Mouse (Mus musculus) neural tube, embryonic 13.5 days (tissue): ENCODE results near the gene Panx3. TPM values are rescaled to one million over a fixed set of nuclear protein-coding genes. Genes with fewer than 3 reads are reported as not detected.

ENCODE experiments used
- ATAC-seq: fragments of 200-750 bp; cut with Nextera tagmentation; 2 replicates; pipeline ENCODE4 v1.8.0; 2017; ENCODE audit warnings: low read depth, mild to moderate bottlenecking, moderate TSS enrichment, moderate library complexity
- H3K27ac ChIP-seq: fragments of 300-500 bp; sonication (generic); replicated peaks from 2 replicates; pipeline ENCODE4 v1.5.1; 2015; ENCODE audit warnings: moderate library complexity, mild to moderate bottlenecking, inconsistent platforms
- H3K27me3 ChIP-seq: fragments of 300-500 bp; sonication (generic); 2 replicates; pipeline ENCODE4 v1.6.1; 2015; ENCODE audit warnings: mild to moderate bottlenecking, inconsistent platforms
- H3K36me3 ChIP-seq: fragments of 300-500 bp; sonication (generic); 2 replicates; pipeline ENCODE4 v1.6.1; 2015; ENCODE audit warnings: mild to moderate bottlenecking, inconsistent platforms
- H3K4me1 ChIP-seq: fragments of 300-500 bp; sonication (generic); replicated peaks from 2 replicates; pipeline ENCODE4 v1.6.1; 2015; ENCODE audit warnings: inconsistent platforms
- H3K4me2 ChIP-seq: fragments of 300-500 bp; sonication (generic); 2 replicates; pipeline ENCODE4 v1.6.1; 2015; ENCODE audit warnings: inconsistent platforms, mild to moderate bottlenecking, moderate library complexity
- H3K4me3 ChIP-seq: fragments of 300-500 bp; sonication (generic); 2 replicates; pipeline ENCODE4 v1.5.1; 2015; ENCODE audit warnings: mild to moderate bottlenecking, inconsistent platforms
- H3K9ac ChIP-seq: fragments of 300-500 bp; sonication (generic); 2 replicates; pipeline ENCODE4 v1.6.1; 2015; ENCODE audit warnings: moderate library complexity, mild to moderate bottlenecking, inconsistent platforms
- H3K9me3 ChIP-seq: fragments of 300-500 bp; sonication (generic); 2 replicates; pipeline ENCODE4 v1.6.1; 2016; ENCODE audit warnings: inconsistent platforms
- WGBS: fragments of 180-500 bp; shearing (Covaris S2); methylation state at CpG from one replicate; pipeline ENCODE4 v1.1.7; 2015; 5-methylcytosine and 5-hydroxymethylcytosine counted together
- polyA plus RNA-seq: library from polyadenylated mRNA; unstranded; fragments of >200 nt; fragmentation: Nextera tagmentation; extraction: Ambion mirVana; gene quantifications from 2 replicates; pipeline ENCODE4 v1.2.1, GENCODE M21; 2015

Panx3 gene
- polyA plus RNA-seq, 1 experiment from 2014 or later: not detected

DNA sequence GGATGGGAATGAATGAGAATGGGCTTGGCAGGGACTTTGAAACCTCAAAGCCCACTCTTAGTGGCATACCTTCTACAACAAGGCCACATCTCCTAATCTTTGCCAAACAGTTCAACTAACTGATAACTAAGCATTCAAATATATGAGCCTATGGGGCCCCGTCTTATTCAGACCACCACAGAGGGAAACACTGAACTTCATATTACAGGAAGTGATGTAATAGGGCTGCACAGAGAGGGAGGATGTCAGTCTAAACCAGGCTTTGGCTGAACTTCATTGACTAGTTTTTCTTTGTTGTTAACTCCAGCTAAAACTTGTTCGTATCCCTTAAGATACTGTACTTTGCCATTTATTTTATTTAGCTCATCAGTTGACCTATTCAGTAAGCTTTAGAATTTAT, 39.1 kb downstream of the Panx3 start:
- Histone ChIP-seq H3K4me3 (no peak overlapping the region), H3K27ac (no peak overlapping the region), H3K9me3 (no peaks in the 10 kb centered on the region), H3K4me1 (peaks cover 28% of the 10 kb centered on the region), H3K27me3 (no peaks in the 10 kb centered on the region), H3K36me3 (no peaks in the 10 kb centered on the region), H3K4me2 (no peak overlapping the region), H3K9ac (no peak overlapping the region)
- ATAC-seq: no peak
- 91% methylated on average over 2 of the region's 2 CpGs for WGBS

DNA sequence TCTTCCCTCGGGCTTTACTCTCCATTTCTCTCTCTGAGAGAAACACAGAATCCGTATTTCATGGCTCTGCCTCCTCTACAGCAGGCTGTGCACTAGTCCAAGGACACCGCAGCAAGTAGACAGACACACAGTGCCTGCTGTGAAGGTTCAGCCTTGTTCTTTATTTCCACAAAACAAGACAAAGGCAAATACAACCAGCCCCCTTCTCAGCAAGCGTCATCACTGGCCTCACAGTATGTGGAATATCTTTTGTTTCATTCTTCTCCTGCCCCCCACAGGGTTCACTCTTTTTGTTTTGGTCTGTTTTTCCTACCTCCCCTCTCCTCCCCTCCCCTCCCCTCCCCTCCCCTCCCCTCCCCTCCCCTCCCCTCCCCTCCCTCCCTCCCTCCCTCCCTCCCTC, 40.5 kb downstream of the Panx3 start:
- Histone ChIP-seq H3K36me3 (no peaks in the 10 kb centered on the region), H3K4me3 (no peak overlapping the region), H3K27ac (no peak overlapping the region), H3K4me2 (no peak overlapping the region), H3K4me1 (peaks cover 40% of the 10 kb centered on the region), H3K27me3 (no peaks in the 10 kb centered on the region), H3K9me3 (no peaks in the 10 kb centered on the region), H3K9ac (no peak overlapping the region)
- 34% methylated on average over 4 of the region's 4 CpGs for WGBS
- ATAC-seq: no peak

DNA sequence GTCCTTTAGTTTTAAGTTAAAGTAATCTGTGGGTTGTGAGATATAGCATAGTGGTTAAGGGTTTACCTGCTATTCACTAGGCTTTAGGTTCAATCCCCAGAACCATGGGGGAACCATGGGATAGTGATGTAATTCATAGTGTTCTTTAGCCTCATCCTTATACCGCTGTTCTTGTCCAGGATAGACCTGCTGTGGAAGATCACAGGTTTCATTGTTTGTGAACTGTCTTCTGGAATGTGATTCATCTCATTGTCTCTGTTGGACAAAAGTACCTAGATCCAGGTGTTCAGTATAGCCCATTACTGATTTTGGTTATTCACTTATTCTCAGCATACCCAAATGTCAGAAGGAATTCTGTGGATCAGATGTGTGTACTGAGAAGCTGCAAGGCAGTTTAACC, 41.8 kb downstream of the Panx3 start:
- no peak for ATAC-seq
- H3K4me3 ChIP-seq: no peak overlapping the region
- H3K4me1 ChIP-seq: peaks cover 40% of the 10 kb centered on the region
- H3K36me3 ChIP-seq: no peaks in the 10 kb centered on the region
- no peaks in the 10 kb centered on the region for H3K27me3 ChIP-seq
- H3K4me2 ChIP-seq: no peak overlapping the region
- H3K9me3 ChIP-seq: no peaks in the 10 kb centered on the region
- no peak overlapping the region for H3K9ac ChIP-seq
- H3K27ac ChIP-seq: peak overlapping the region; percentile 52
- 94% methylated on average over 1 of the region's 1 CpGs for WGBS

DNA sequence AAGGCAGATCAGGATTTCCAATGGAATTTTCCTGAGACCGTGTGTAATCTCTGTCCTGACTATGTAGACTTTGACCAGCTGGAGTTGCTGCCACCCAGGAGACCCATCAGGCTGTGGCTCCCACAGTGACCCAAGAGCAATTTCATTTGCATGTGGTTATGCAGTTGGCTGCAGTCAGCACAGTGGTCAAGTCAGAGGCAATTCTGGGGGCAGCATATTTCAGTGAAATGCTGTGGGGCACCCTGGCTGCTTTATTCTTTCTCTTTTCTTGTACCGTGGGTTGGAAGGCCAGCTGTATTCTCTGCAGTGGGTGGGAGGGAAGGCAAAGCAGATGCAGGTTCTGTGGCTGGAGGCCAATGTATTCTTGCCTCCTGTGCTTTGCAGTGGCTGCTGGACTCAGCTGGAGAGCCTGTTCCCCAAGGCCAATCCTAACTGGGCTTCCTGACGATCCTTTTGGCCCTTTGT, 42.9 kb downstream of the Panx3 start:
- no peaks in the 10 kb centered on the region for H3K27me3 ChIP-seq
- peak overlapping the region; percentile 45 for H3K4me2 ChIP-seq
- peaks cover 40% of the 10 kb centered on the region for H3K4me1 ChIP-seq
- H3K27ac ChIP-seq: peak overlapping the region; percentile 95
- ATAC-seq: peak; percentile 70
- H3K4me3 ChIP-seq: 0 out of 2 replicates have a peak overlapping the region, but pooled peaks have one; percentile 10
- peak overlapping the region; percentile 58 for H3K9ac ChIP-seq
- no peaks in the 10 kb centered on the region for H3K9me3 ChIP-seq
- WGBS: 4% methylated on average over 3 of the region's 3 CpGs
- no peaks in the 10 kb centered on the region for H3K36me3 ChIP-seq

DNA sequence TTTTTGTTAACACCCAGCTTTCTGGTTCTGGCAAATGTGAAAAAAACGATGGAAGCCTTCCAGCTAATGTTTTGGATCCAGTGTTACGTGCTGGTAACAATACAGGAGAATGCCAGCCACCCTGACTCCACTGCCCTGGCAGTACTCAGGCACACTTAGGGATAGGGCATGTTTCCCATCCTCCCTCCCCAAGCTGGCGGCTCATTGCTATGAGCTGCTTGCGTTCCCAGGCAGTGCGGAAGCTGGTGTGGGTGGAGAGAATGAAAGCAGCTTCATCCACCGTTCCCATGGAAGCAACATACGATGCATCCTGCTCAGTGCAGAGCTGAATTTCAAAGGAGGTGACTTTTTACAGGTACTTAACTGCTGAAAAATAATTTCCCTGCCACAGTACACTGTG, 43.4 kb downstream of the Panx3 start:
- no peaks in the 10 kb centered on the region for H3K36me3 ChIP-seq
- H3K4me1 ChIP-seq: peaks cover 40% of the 10 kb centered on the region
- peak overlapping the region; percentile 45 for H3K4me2 ChIP-seq
- 11% methylated on average over 7 of the region's 7 CpGs for WGBS
- peak overlapping the region; percentile 95 for H3K27ac ChIP-seq
- H3K9ac ChIP-seq: peak overlapping the region; percentile 58
- 0 out of 2 replicates have a peak overlapping the region, but pooled peaks have one; percentile 10 for H3K4me3 ChIP-seq
- H3K9me3 ChIP-seq: no peaks in the 10 kb centered on the region
- H3K27me3 ChIP-seq: no peaks in the 10 kb centered on the region
- peak; percentile 90 for ATAC-seq

GRCm38 (mm10) chr9:37625129-37625528, 43.9 kb downstream of the Panx3 start:
- no peak overlapping the region for H3K4me3 ChIP-seq
- peak overlapping the region; percentile 95 for H3K27ac ChIP-seq
- WGBS: 25% methylated on average over 3 of the region's 3 CpGs
- no peaks in the 10 kb centered on the region for H3K27me3 ChIP-seq
- no peaks in the 10 kb centered on the region for H3K36me3 ChIP-seq
- H3K4me2 ChIP-seq: peak overlapping the region; percentile 45
- ATAC-seq: peak; percentile 84
- no peak overlapping the region; the same call in 1 of the 2 replicates for H3K9ac ChIP-seq
- no peaks in the 10 kb centered on the region for H3K9me3 ChIP-seq
- H3K4me1 ChIP-seq: peaks cover 40% of the 10 kb centered on the region

DNA sequence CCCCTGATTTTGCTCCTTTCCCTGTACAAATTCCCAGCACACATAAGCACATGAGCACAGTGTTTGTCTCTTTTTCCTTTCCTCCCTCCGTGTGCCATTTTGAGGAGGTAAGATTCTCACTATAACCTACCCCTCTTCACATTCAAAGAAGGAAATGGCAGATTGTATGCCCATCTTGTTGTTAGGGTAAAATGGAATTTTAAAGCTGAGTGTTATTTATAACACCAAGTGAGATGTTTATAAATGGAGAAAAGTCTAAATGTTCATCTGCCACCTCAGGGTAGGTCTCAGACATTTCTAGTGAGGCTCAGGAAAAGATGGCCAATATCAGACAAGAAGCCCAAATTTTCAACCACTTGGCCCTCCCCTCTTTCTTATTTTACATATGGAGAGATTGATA, 44.5 kb downstream of the Panx3 start:
- Histone ChIP-seq H3K9ac (no peak overlapping the region), H3K27me3 (no peaks in the 10 kb centered on the region), H3K36me3 (no peaks in the 10 kb centered on the region), H3K4me1 (peaks cover 40% of the 10 kb centered on the region), H3K9me3 (no peaks in the 10 kb centered on the region), H3K27ac (peak overlapping the region; percentile 95), H3K4me2 (no peak overlapping the region), H3K4me3 (no peak overlapping the region)
- no peak for ATAC-seq
- 88% methylated on average over 1 of the region's 1 CpGs for WGBS

- H3K4me2 ChIP-seq: no peak overlapping the region
- H3K9ac ChIP-seq: no peak overlapping the region
- no peaks in the 10 kb centered on the region for H3K9me3 ChIP-seq
- no peak for ATAC-seq
- H3K27ac ChIP-seq: peak overlapping the region; percentile 95; the same call in 1 of the 2 replicates
- peaks cover 40% of the 10 kb centered on the region for H3K4me1 ChIP-seq
- H3K27me3 ChIP-seq: no peaks in the 10 kb centered on the region
- no peaks in the 10 kb centered on the region for H3K36me3 ChIP-seq
- H3K4me3 ChIP-seq: no peak overlapping the region
- 85% methylated on average over 3 of the region's 3 CpGs for WGBS
These were observed 45.1 kb downstream of the Panx3 start for GRCm38 (mm10) chr9:37623981-37624380.

DNA sequence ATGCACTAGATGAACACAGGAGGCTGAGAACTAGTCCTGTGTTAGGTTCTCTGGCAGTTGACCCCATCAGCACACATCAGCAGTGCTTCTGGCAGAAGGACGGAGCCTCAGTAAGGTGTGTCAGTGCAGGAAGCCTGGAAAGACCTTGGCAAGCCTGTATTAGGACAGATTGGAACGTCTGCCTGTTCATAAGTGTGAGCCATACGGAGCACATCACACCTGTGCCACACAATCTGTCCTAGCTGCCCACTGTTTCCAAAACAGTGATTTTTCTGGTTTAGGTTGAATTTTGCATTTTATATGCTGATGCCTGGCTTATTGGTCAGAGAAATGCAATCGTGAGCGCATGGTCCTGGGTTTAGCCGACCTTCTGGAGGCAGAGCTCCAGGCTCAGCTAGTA, 47.7 kb downstream of the Panx3 start:
- Histone ChIP-seq H3K27ac (no peak overlapping the region), H3K36me3 (no peaks in the 10 kb centered on the region), H3K4me3 (no peak overlapping the region), H3K4me2 (no peak overlapping the region), H3K9me3 (no peaks in the 10 kb centered on the region), H3K27me3 (no peaks in the 10 kb centered on the region), H3K9ac (no peak overlapping the region), H3K4me1 (peaks cover 25% of the 10 kb centered on the region)
- ATAC-seq: no peak
- WGBS: 87% methylated on average over 6 of the region's 6 CpGs

DNA sequence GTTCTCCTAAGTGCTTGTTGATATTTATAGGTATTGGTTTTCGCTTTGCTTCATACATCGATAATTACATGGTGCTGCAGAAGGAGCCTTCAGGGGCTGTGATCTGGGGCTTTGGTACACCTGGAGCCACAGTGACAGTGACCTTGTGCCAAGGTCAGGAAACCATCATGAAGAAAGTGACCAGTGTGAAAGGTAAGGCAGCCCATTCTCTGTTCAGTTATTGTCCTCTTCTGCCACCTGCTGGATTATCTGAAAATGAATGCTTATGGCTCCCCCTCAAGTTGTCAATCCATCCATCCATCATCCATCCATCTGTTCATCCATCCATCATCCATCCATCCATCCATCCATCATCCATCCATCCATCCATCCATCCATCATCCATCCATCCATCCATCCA, 52.3 kb downstream of the Panx3 start:
- no peak for ATAC-seq
- Histone ChIP-seq H3K9me3 (no peaks in the 10 kb centered on the region), H3K9ac (no peak overlapping the region), H3K4me3 (no peak overlapping the region), H3K4me2 (no peak overlapping the region), H3K4me1 (peaks cover 17% of the 10 kb centered on the region), H3K36me3 (no peaks in the 10 kb centered on the region), H3K27me3 (no peaks in the 10 kb centered on the region; the same call in 1 of the 2 replicates), H3K27ac (no peak overlapping the region)
- 59% methylated on average over 2 of the region's 2 CpGs for WGBS

DNA sequence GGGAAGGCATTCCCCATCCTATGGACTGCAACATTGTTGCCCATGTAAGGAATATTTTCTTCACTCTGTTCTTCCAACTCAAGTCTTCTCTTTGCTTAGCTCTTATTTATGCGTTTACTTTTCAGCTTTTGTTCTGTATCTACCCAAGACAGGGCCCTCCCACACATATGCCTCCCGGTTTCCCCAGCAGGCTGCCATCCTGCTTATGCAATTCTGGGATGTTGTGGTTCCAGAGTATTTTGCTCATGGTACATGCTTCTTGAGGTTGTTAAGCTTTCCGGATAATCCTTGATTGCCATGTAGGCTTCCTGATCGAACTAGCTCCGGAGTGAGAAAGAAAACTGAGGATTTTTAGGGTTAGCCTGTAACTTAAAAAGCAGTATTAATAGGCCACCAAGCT, 53.8 kb downstream of the Panx3 start:
- Histone ChIP-seq H3K9me3 (no peaks in the 10 kb centered on the region), H3K27ac (no peak overlapping the region), H3K36me3 (no peaks in the 10 kb centered on the region), H3K4me2 (no peak overlapping the region), H3K27me3 (no peaks in the 10 kb centered on the region; the same call in 1 of the 2 replicates), H3K4me3 (no peak overlapping the region), H3K9ac (no peak overlapping the region), H3K4me1 (peaks cover 17% of the 10 kb centered on the region)
- no peak for ATAC-seq
- WGBS: 70% methylated on average over 5 of the region's 5 CpGs

GRCm38 (mm10) chr9:37614316-37614715, 54.7 kb downstream of the Panx3 start:
- Histone ChIP-seq H3K27me3 (no peaks in the 10 kb centered on the region; the same call in 1 of the 2 replicates), H3K27ac (no peak overlapping the region), H3K4me1 (peaks cover 17% of the 10 kb centered on the region), H3K4me3 (peak overlapping the region; percentile 61; the same call in 1 of the 2 replicates), H3K9ac (peak overlapping the region; percentile 87; the same call in 1 of the 2 replicates), H3K4me2 (peak overlapping the region; percentile 75), H3K36me3 (no peaks in the 10 kb centered on the region), H3K9me3 (no peaks in the 10 kb centered on the region)
- peak; percentile 24 for ATAC-seq

- WGBS: 17% methylated on average over 6 of the region's 6 CpGs
- peaks cover 17% of the 10 kb centered on the region for H3K4me1 ChIP-seq
- H3K27me3 ChIP-seq: no peaks in the 10 kb centered on the region; the same call in 1 of the 2 replicates
- peak overlapping the region; percentile 76 for H3K27ac ChIP-seq
- no peaks in the 10 kb centered on the region for H3K9me3 ChIP-seq
- peak overlapping the region; percentile 87 for H3K9ac ChIP-seq
- peak overlapping the region; percentile 75 for H3K4me2 ChIP-seq
- H3K4me3 ChIP-seq: peak overlapping the region; percentile 61
- ATAC-seq: peak; percentile 75
- no peaks in the 10 kb centered on the region for H3K36me3 ChIP-seq
These were observed 55.1 kb downstream of the Panx3 start for GRCm38 (mm10) chr9:37613911-37614280.
